Mouse (Mus musculus): ENCODE measurements around the gene Ttc39b. TPM values are rescaled to one million over a fixed set of nuclear protein-coding genes. Genes with fewer than 3 reads are reported as not detected.

The Ttc39b gene
- polyA plus RNA-seq, 1 experiment from 2014 or later, result 1.5 TPM

- 52% methylated on average over 8 of the region's 8 CpGs for WGBS (ENCODE audit: insufficient replicate concordance)
- H3K4me1 ChIP-seq (ENCODE audit: control insufficient read depth, low read depth, low read length), result no peaks in the 10 kb centered on the region
- no peak overlapping the region for H3K27ac ChIP-seq (ENCODE audit: low read length)
- no peaks in the 10 kb centered on the region for H3K27me3 ChIP-seq (ENCODE audit: control insufficient read depth, insufficient read depth, low read depth, low read length)
- H3K9ac ChIP-seq (ENCODE audit: low read depth, low read length), result no peak overlapping the region
- no peaks in the 10 kb centered on the region for H3K36me3 ChIP-seq (ENCODE audit: control insufficient read depth, insufficient read depth)
- no peaks in the 10 kb centered on the region for H3K9me3 ChIP-seq (replicated peaks; ENCODE audit: control insufficient read depth, low read length)
- no peak overlapping the region for H3K4me3 ChIP-seq (ENCODE audit: low read depth, low read length)
- ATAC-seq (ENCODE audit: low read depth), result no peak
- no peak overlapping the region for H3K4me2 ChIP-seq (ENCODE audit: low read depth, low read length)
Measured at GRCm38 (mm10) chr4:83182178-83183068, 141.6 kb downstream of the Ttc39b start.

GRCm38 (mm10) chr4:83177471-83177870 is 146.6 kb downstream of the Ttc39b start:
- Histone ChIP-seq H3K9ac (ENCODE audit: low read depth, low read length) (no peak overlapping the region), H3K4me2 (ENCODE audit: low read depth, low read length) (no peak overlapping the region), H3K36me3 (ENCODE audit: control insufficient read depth, insufficient read depth) (no peaks in the 10 kb centered on the region), H3K4me1 (ENCODE audit: control insufficient read depth, low read depth, low read length) (no peaks in the 10 kb centered on the region), H3K4me3 (ENCODE audit: low read depth, low read length) (no peak overlapping the region), H3K9me3 (replicated peaks; ENCODE audit: control insufficient read depth, low read length) (no peaks in the 10 kb centered on the region), H3K27me3 (ENCODE audit: control insufficient read depth, insufficient read depth, low read depth, low read length) (no peaks in the 10 kb centered on the region), H3K27ac (ENCODE audit: low read length) (no peak overlapping the region)
- ATAC-seq (ENCODE audit: low read depth), result no peak
- WGBS (ENCODE audit: insufficient replicate concordance), result 57% methylated on average over 2 of the region's 2 CpGs

GRCm38 (mm10) chr4:83174946-83175345 is 149.1 kb downstream of the Ttc39b start:
- Histone ChIP-seq H3K36me3 (ENCODE audit: control insufficient read depth, insufficient read depth) (no peaks in the 10 kb centered on the region), H3K27me3 (ENCODE audit: control insufficient read depth, insufficient read depth, low read depth, low read length) (no peaks in the 10 kb centered on the region), H3K4me2 (ENCODE audit: low read depth, low read length) (no peak overlapping the region), H3K27ac (ENCODE audit: low read length) (no peak overlapping the region), H3K9me3 (replicated peaks; ENCODE audit: control insufficient read depth, low read length) (no peaks in the 10 kb centered on the region), H3K4me1 (ENCODE audit: control insufficient read depth, low read depth, low read length) (no peaks in the 10 kb centered on the region), H3K9ac (ENCODE audit: low read depth, low read length) (no peak overlapping the region), H3K4me3 (ENCODE audit: low read depth, low read length) (no peak overlapping the region)
- 42% methylated on average over 8 of the region's 8 CpGs for WGBS (ENCODE audit: insufficient replicate concordance)
- ATAC-seq (ENCODE audit: low read depth), result no peak

DNA sequence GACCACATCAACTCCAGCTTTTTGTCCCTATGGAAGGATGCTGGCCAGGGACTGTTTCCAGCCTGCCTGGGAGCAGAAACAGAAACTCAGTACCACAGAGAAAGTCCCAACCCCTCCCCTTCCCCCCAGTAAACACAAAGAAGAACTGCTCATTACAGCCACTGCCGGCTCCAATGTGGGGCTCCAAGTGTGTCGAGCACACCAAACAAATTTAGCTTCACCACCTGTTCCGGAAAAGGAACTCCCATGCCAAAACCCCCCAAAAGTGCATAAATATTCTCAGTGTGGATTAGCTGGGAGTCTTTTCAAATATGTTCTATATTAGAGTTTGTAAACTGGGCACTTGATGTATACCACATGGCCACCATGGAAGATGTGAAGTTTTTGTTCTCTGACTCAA is 151.8 kb downstream of the Ttc39b start:
- no peak overlapping the region for H3K4me2 ChIP-seq (ENCODE audit: low read depth, low read length)
- no peak overlapping the region for H3K27ac ChIP-seq (ENCODE audit: low read length)
- no peaks in the 10 kb centered on the region for H3K36me3 ChIP-seq (ENCODE audit: control insufficient read depth, insufficient read depth)
- H3K27me3 ChIP-seq (ENCODE audit: control insufficient read depth, insufficient read depth, low read depth, low read length), result no peaks in the 10 kb centered on the region
- no peak overlapping the region for H3K9ac ChIP-seq (ENCODE audit: low read depth, low read length)
- ATAC-seq (ENCODE audit: low read depth), result no peak
- no peaks in the 10 kb centered on the region for H3K9me3 ChIP-seq (replicated peaks; ENCODE audit: control insufficient read depth, low read length)
- WGBS (ENCODE audit: insufficient replicate concordance), result 55% methylated on average over 3 of the region's 3 CpGs
- no peaks in the 10 kb centered on the region for H3K4me1 ChIP-seq (ENCODE audit: control insufficient read depth, low read depth, low read length)
- H3K4me3 ChIP-seq (ENCODE audit: low read depth, low read length), result no peak overlapping the region

- Histone ChIP-seq H3K9me3 (replicated peaks; ENCODE audit: control insufficient read depth, low read length) (no peaks in the 10 kb centered on the region), H3K4me2 (ENCODE audit: low read depth, low read length) (no peak overlapping the region), H3K4me3 (ENCODE audit: low read depth, low read length) (no peak overlapping the region), H3K9ac (ENCODE audit: low read depth, low read length) (no peak overlapping the region), H3K4me1 (ENCODE audit: control insufficient read depth, low read depth, low read length) (no peaks in the 10 kb centered on the region), H3K36me3 (ENCODE audit: control insufficient read depth, insufficient read depth) (no peaks in the 10 kb centered on the region), H3K27me3 (ENCODE audit: control insufficient read depth, insufficient read depth, low read depth, low read length) (no peaks in the 10 kb centered on the region), H3K27ac (ENCODE audit: low read length) (no peak overlapping the region)
- ATAC-seq (ENCODE audit: low read depth), result no peak
- 60% methylated on average over 9 of the region's 9 CpGs for WGBS (ENCODE audit: insufficient replicate concordance)
Measured at GRCm38 (mm10) chr4:83170741-83171140, 153.3 kb downstream of the Ttc39b start.

Other genes starting within 250 kb of the Ttc39b start
- gene Snapc3, start 93.5 kb upstream of the Ttc39b start, polyA plus RNA-seq (2015; fragmentation: Nextera tagmentation; extraction: Ambion mirVana), result 7.8 and 8.4 TPM in 2 replicates
- gene Psip1, start 162.2 kb upstream of the Ttc39b start, polyA plus RNA-seq (2015; fragmentation: Nextera tagmentation; extraction: Ambion mirVana), result 36.1 and 38.4 TPM in 2 replicates
- gene Ccdc171, start 201.3 kb upstream of the Ttc39b start, polyA plus RNA-seq (2015; fragmentation: Nextera tagmentation; extraction: Ambion mirVana), result 0.98 and 1.0 TPM in 2 replicates

Data from liver, embryonic 16.5 days (tissue).